Mouse (Mus musculus): ENCODE results near the gene Abca2.

- TF ChIP-seq POLR2A (IDR thresholded peaks at IDR 0.05; ENCODE audit: borderline replicate concordance, control insufficient read depth, low read depth, low read length) (no peak), CTCF (IDR thresholded peaks at IDR 0.05; ENCODE audit: control insufficient read depth, insufficient read depth, low read length) (no peak)
Measured at GRCm38 (mm10) chr2:25488671-25489068, 60.2 kb downstream of the Abca2 start.
